Mouse (Mus musculus) lung, embryonic 16.5 days (tissue): Measurements from ENCODE around the gene Pigk. TPM values are rescaled to one million over a fixed set of nuclear protein-coding genes. Genes with fewer than 3 reads are reported as not detected.
"Not testable (repeated sequence)": the region's sequence is repeated elsewhere in the genome, so short reads cannot be mapped to it uniquely, and the experiment has no call there.

Experiments
- ATAC-seq: fragments of 200-750 bp; cut with Nextera tagmentation; 2 replicates; pipeline ENCODE4 v1.8.0; 2017; ENCODE audit warnings: low read depth, mild to moderate bottlenecking, moderate library complexity
- H3K27ac ChIP-seq: fragments of 300-500 bp; sonication (generic); 2 replicates; pipeline ENCODE4 v1.5.1; 2014; ENCODE audit warnings: mild to moderate bottlenecking, control low read depth, low read length
- H3K27me3 ChIP-seq: fragments of 300-500 bp; sonication (generic); 2 replicates; pipeline ENCODE4 v1.6.1; 2014; ENCODE audit warnings: low read depth, low read length, mixed read lengths; ENCODE audit not compliant: control insufficient read depth, insufficient read depth
- H3K36me3 ChIP-seq: fragments of 300-500 bp; sonication (generic); 2 replicates; pipeline ENCODE4 v1.6.1; 2014; ENCODE audit warnings: low read length; ENCODE audit not compliant: control insufficient read depth, insufficient read depth
- H3K4me1 ChIP-seq: fragments of 300-500 bp; sonication (generic); replicated peaks from 2 replicates; pipeline ENCODE4 v1.6.1; 2014; ENCODE audit warnings: low read length, mixed read lengths; ENCODE audit not compliant: control insufficient read depth, insufficient read depth
- H3K4me2 ChIP-seq: fragments of 300-500 bp; sonication (generic); 2 replicates; pipeline ENCODE4 v1.6.1; 2014; ENCODE audit warnings: low read depth, low read length, control low read depth
- H3K4me3 ChIP-seq: fragments of 300-500 bp; sonication (generic); 2 replicates; pipeline ENCODE4 v1.5.1; 2014; ENCODE audit warnings: mild to moderate bottlenecking, low read length, control low read depth
- H3K9ac ChIP-seq: fragments of 300-500 bp; sonication (generic); 2 replicates; pipeline ENCODE4 v1.6.1; 2014; ENCODE audit warnings: low read length, control low read depth
- H3K9me3 ChIP-seq: fragments of 300-500 bp; sonication (generic); 2 replicates; pipeline ENCODE4 v1.6.1; 2016; ENCODE audit warnings: low read length; ENCODE audit not compliant: control insufficient read depth
- WGBS: fragments of 180-500 bp; shearing (Covaris S2); extraction: QIAGEN DNeasy Blood & Tissue Kit; methylation state at CpG from one replicate; pipeline ENCODE4 v1.1.7; 2014; 5-methylcytosine and 5-hydroxymethylcytosine counted together
- polyA plus RNA-seq: library from polyadenylated mRNA; unstranded; fragments of >200 nt; fragmentation: Nextera tagmentation; extraction: Ambion mirVana; gene quantifications from 2 replicates; pipeline ENCODE4 v1.2.1, GENCODE M21; 2015

The Pigk gene
- polyA plus RNA-seq, 1 experiment from 2014 or later, result 50.3 TPM

- WGBS, result 61% methylated on average over 4 of the region's 4 CpGs
- Histone ChIP-seq H3K9me3 (no peaks in the 10 kb centered on the region), H3K27me3 (no peaks in the 10 kb centered on the region), H3K36me3 (no peaks in the 10 kb centered on the region), H3K9ac (no peak overlapping the region), H3K4me2 (no peak overlapping the region), H3K4me1 (0 out of 2 replicates have a peak, but pooled peaks cover 4% of the 10 kb centered on the region), H3K27ac (no peak overlapping the region), H3K4me3 (no peak overlapping the region)
- no peak for ATAC-seq
Observed at GRCm38 (mm10) chr3:152779819-152780218, 65.9 kb downstream of the Pigk start.

- peak; percentile 78 for ATAC-seq
- WGBS, result 17% methylated on average over 7 of the region's 7 CpGs
Observed at GRCm38 (mm10) chr3:152783792-152784191, 69.9 kb downstream of the Pigk start.

GRCm38 (mm10) chr3:152784353-152784752, 70.5 kb downstream of the Pigk start:
- ATAC-seq, H3K27me3 ChIP-seq, H3K4me2 ChIP-seq, H3K27ac ChIP-seq, H3K9ac ChIP-seq, H3K9me3 ChIP-seq, H3K4me3 ChIP-seq, H3K36me3 ChIP-seq, H3K4me1 ChIP-seq: not testable (repeated sequence)
- 86% methylated on average over 7 of the region's 13 CpGs for WGBS

More at GRCm38 (mm10) chr3:152783792-152784191, 69.9 kb downstream of the Pigk start:
- Histone ChIP-seq H3K9ac (no peak overlapping the region), H3K27me3 (no peaks in the 10 kb centered on the region), H3K4me1 (no peaks in the 10 kb centered on the region), H3K4me3 (no peak overlapping the region), H3K9me3 (no peaks in the 10 kb centered on the region), H3K27ac (no peak overlapping the region), H3K36me3 (no peaks in the 10 kb centered on the region), H3K4me2 (no peak overlapping the region)

- H3K27ac ChIP-seq, H3K4me2 ChIP-seq, H3K9ac ChIP-seq, H3K4me3 ChIP-seq, ATAC-seq, H3K27me3 ChIP-seq, H3K9me3 ChIP-seq, H3K4me1 ChIP-seq, H3K36me3 ChIP-seq: not testable (repeated sequence)
- 88% methylated on average over 5 of the region's 5 CpGs for WGBS
Observed at GRCm38 (mm10) chr3:152788301-152788953, 74.5 kb downstream of the Pigk start.

- H3K27me3 ChIP-seq, result no peaks in the 10 kb centered on the region
- H3K27ac ChIP-seq, result no peak overlapping the region
- H3K4me2 ChIP-seq, result no peak overlapping the region
- H3K36me3 ChIP-seq, result no peaks in the 10 kb centered on the region; the same call in 1 of the 2 replicates
- no peak overlapping the region for H3K4me3 ChIP-seq
- H3K9me3 ChIP-seq, result no peaks in the 10 kb centered on the region
- no peak for ATAC-seq
- no peak overlapping the region for H3K9ac ChIP-seq
- WGBS, result 85% methylated on average over 5 of the region's 5 CpGs
- no peaks in the 10 kb centered on the region for H3K4me1 ChIP-seq
Observed at GRCm38 (mm10) chr3:152792601-152793000, 78.7 kb downstream of the Pigk start.

- Histone ChIP-seq H3K27me3 (no peaks in the 10 kb centered on the region), H3K4me2 (no peak overlapping the region), H3K9ac (no peak overlapping the region), H3K36me3 (no peaks in the 10 kb centered on the region; the same call in 1 of the 2 replicates), H3K4me3 (no peak overlapping the region), H3K4me1 (no peaks in the 10 kb centered on the region), H3K27ac (no peak overlapping the region), H3K9me3 (no peaks in the 10 kb centered on the region)
- ATAC-seq, result no peak
- 71% methylated on average over 4 of the region's 4 CpGs for WGBS
Observed at GRCm38 (mm10) chr3:152793006-152793405, 79.1 kb downstream of the Pigk start.

GRCm38 (mm10) chr3:152796216-152796615, 82.3 kb downstream of the Pigk start:
- no peak overlapping the region for H3K9ac ChIP-seq
- H3K4me1 ChIP-seq, result no peaks in the 10 kb centered on the region
- H3K9me3 ChIP-seq, result no peaks in the 10 kb centered on the region
- H3K36me3 ChIP-seq, result no peaks in the 10 kb centered on the region; the same call in 1 of the 2 replicates
- 82% methylated on average over 4 of the region's 4 CpGs for WGBS
- no peak overlapping the region for H3K4me2 ChIP-seq
- no peak overlapping the region for H3K4me3 ChIP-seq
- H3K27me3 ChIP-seq, result no peaks in the 10 kb centered on the region
- ATAC-seq, result no peak
- H3K27ac ChIP-seq, result no peak overlapping the region

- H3K9ac ChIP-seq, result no peak overlapping the region
- H3K36me3 ChIP-seq, result no peaks in the 10 kb centered on the region
- no peak overlapping the region for H3K27ac ChIP-seq
- H3K9me3 ChIP-seq, result no peaks in the 10 kb centered on the region
- no peak overlapping the region for H3K4me3 ChIP-seq
- no peak for ATAC-seq
- H3K27me3 ChIP-seq, result no peaks in the 10 kb centered on the region
- WGBS, result 10% methylated on average over 2 of the region's 2 CpGs
- H3K4me1 ChIP-seq, result no peaks in the 10 kb centered on the region
- no peak overlapping the region for H3K4me2 ChIP-seq
Observed at GRCm38 (mm10) chr3:152797354-152797753, 83.5 kb downstream of the Pigk start.

- Histone ChIP-seq H3K4me2 (no peak overlapping the region), H3K27me3 (no peaks in the 10 kb centered on the region), H3K36me3 (no peaks in the 10 kb centered on the region), H3K4me1 (no peaks in the 10 kb centered on the region), H3K9ac (no peak overlapping the region), H3K27ac (no peak overlapping the region), H3K9me3 (no peaks in the 10 kb centered on the region), H3K4me3 (no peak overlapping the region)
- ATAC-seq, result no peak
- 78% methylated on average over 9 of the region's 9 CpGs for WGBS
Observed at GRCm38 (mm10) chr3:152799738-152800431, 86.0 kb downstream of the Pigk start.
